Mouse (Mus musculus): ENCODE measurements at regions not wholly inside any gene's neighbourhood (a gene's known extent, or its start where the extent isn't known, plus 50 kb on each side); places are given as distances from the start of the nearest gene placed in this dataset.

GRCm38 (mm10) chr12:105898580-105899293, 111.3 kb upstream of the Vrk1 start:
- Histone ChIP-seq H3K4me3 (ENCODE audit: low read depth, low read length) (no peak overlapping the region), H3K27me3 (ENCODE audit: control insufficient read depth, insufficient read depth, low read length) (no peaks in the 10 kb centered on the region), H3K9me3 (ENCODE audit: control insufficient read depth, low read depth, low read length) (peaks cover 10% of the 10 kb centered on the region; the same call in 1 of the 2 replicates), H3K36me3 (ENCODE audit: control insufficient read depth, insufficient read depth, low read length) (no peaks in the 10 kb centered on the region), H3K27ac (ENCODE audit: low read length) (no peak overlapping the region), H3K4me2 (replicated peaks; ENCODE audit: low read depth, low read length) (no peak overlapping the region), H3K9ac (replicated peaks; ENCODE audit: low read depth, low read length) (no peak overlapping the region), H3K4me1 (ENCODE audit: control insufficient read depth, insufficient read depth, low read length) (no peaks in the 10 kb centered on the region)
- no peak for ATAC-seq (ENCODE audit: insufficient number of reproducible peaks, insufficient read depth, low FRiP score, low read depth)
- 93% methylated on average over 12 of the region's 12 CpGs for WGBS

GRCm38 (mm10) chr12:105899294-105899909, 110.6 kb upstream of the Vrk1 start:
- WGBS, result 66% methylated on average over 9 of the region's 9 CpGs
- no peak overlapping the region for H3K27ac ChIP-seq (ENCODE audit: low read length)
- no peaks in the 10 kb centered on the region for H3K27me3 ChIP-seq (ENCODE audit: control insufficient read depth, insufficient read depth, low read length)
- no peak overlapping the region for H3K4me3 ChIP-seq (ENCODE audit: low read depth, low read length)
- H3K4me1 ChIP-seq (ENCODE audit: control insufficient read depth, insufficient read depth, low read length), result no peaks in the 10 kb centered on the region
- H3K9me3 ChIP-seq (ENCODE audit: control insufficient read depth, low read depth, low read length), result peaks cover 10% of the 10 kb centered on the region; the same call in 1 of the 2 replicates
- no peak for ATAC-seq (ENCODE audit: insufficient number of reproducible peaks, insufficient read depth, low FRiP score, low read depth)
- no peak overlapping the region for H3K4me2 ChIP-seq (replicated peaks; ENCODE audit: low read depth, low read length)
- no peak overlapping the region for H3K9ac ChIP-seq (replicated peaks; ENCODE audit: low read depth, low read length)
- no peaks in the 10 kb centered on the region for H3K36me3 ChIP-seq (ENCODE audit: control insufficient read depth, insufficient read depth, low read length)

GRCm38 (mm10) chr12:105900479-105900878, 109.5 kb upstream of the Vrk1 start:
- Histone ChIP-seq H3K9me3 (ENCODE audit: control insufficient read depth, low read depth, low read length) (peaks cover 10% of the 10 kb centered on the region; the same call in 1 of the 2 replicates), H3K4me3 (ENCODE audit: low read depth, low read length) (no peak overlapping the region), H3K27me3 (ENCODE audit: control insufficient read depth, insufficient read depth, low read length) (no peaks in the 10 kb centered on the region), H3K4me2 (replicated peaks; ENCODE audit: low read depth, low read length) (no peak overlapping the region), H3K4me1 (ENCODE audit: control insufficient read depth, insufficient read depth, low read length) (no peaks in the 10 kb centered on the region), H3K9ac (replicated peaks; ENCODE audit: low read depth, low read length) (no peak overlapping the region), H3K36me3 (ENCODE audit: control insufficient read depth, insufficient read depth, low read length) (no peaks in the 10 kb centered on the region), H3K27ac (ENCODE audit: low read length) (no peak overlapping the region)
- 90% methylated on average over 6 of the region's 6 CpGs for WGBS
- no peak for ATAC-seq (ENCODE audit: insufficient number of reproducible peaks, insufficient read depth, low FRiP score, low read depth)

GRCm38 (mm10) chr12:105903072-105903471, 107.0 kb upstream of the Vrk1 start:
- ATAC-seq (ENCODE audit: insufficient number of reproducible peaks, insufficient read depth, low FRiP score, low read depth), result no peak
- WGBS, result 50% methylated on average over 8 of the region's 8 CpGs
- H3K27me3 ChIP-seq (ENCODE audit: control insufficient read depth, insufficient read depth, low read length), result no peaks in the 10 kb centered on the region

GRCm38 (mm10) chr12:105906584-105906983, 103.4 kb upstream of the Vrk1 start:
- no peaks in the 10 kb centered on the region for H3K4me1 ChIP-seq (ENCODE audit: control insufficient read depth, insufficient read depth, low read length)
- no peak overlapping the region for H3K27ac ChIP-seq (ENCODE audit: low read length)
- H3K27me3 ChIP-seq (ENCODE audit: control insufficient read depth, insufficient read depth, low read length), result no peaks in the 10 kb centered on the region
- H3K4me3 ChIP-seq (ENCODE audit: low read depth, low read length), result no peak overlapping the region
- no peaks in the 10 kb centered on the region for H3K36me3 ChIP-seq (ENCODE audit: control insufficient read depth, insufficient read depth, low read length)
- ATAC-seq (ENCODE audit: insufficient number of reproducible peaks, insufficient read depth, low FRiP score, low read depth), result no peak
- 23% methylated on average over 7 of the region's 7 CpGs for WGBS
- no peak overlapping the region for H3K4me2 ChIP-seq (replicated peaks; ENCODE audit: low read depth, low read length)
- no peaks in the 10 kb centered on the region for H3K9me3 ChIP-seq (ENCODE audit: control insufficient read depth, low read depth, low read length)
- H3K9ac ChIP-seq (replicated peaks; ENCODE audit: low read depth, low read length), result no peak overlapping the region

More at GRCm38 (mm10) chr12:105903072-105903471, 107.0 kb upstream of the Vrk1 start:
- Histone ChIP-seq H3K9me3 (ENCODE audit: control insufficient read depth, low read depth, low read length) (0 out of 2 replicates have a peak, but pooled peaks cover 1% of the 10 kb centered on the region), H3K27ac (ENCODE audit: low read length) (no peak overlapping the region), H3K4me1 (ENCODE audit: control insufficient read depth, insufficient read depth, low read length) (no peaks in the 10 kb centered on the region), H3K36me3 (ENCODE audit: control insufficient read depth, insufficient read depth, low read length) (no peaks in the 10 kb centered on the region), H3K4me2 (replicated peaks; ENCODE audit: low read depth, low read length) (no peak overlapping the region), H3K9ac (replicated peaks; ENCODE audit: low read depth, low read length) (no peak overlapping the region), H3K4me3 (ENCODE audit: low read depth, low read length) (no peak overlapping the region)

- H3K9me3 ChIP-seq (ENCODE audit: control insufficient read depth, low read depth, low read length), result no peaks in the 10 kb centered on the region
- no peak overlapping the region for H3K4me2 ChIP-seq (replicated peaks; ENCODE audit: low read depth, low read length)
- no peaks in the 10 kb centered on the region for H3K27me3 ChIP-seq (ENCODE audit: control insufficient read depth, insufficient read depth, low read length)
- H3K9ac ChIP-seq (replicated peaks; ENCODE audit: low read depth, low read length), result no peak overlapping the region
- H3K4me1 ChIP-seq (ENCODE audit: control insufficient read depth, insufficient read depth, low read length), result no peaks in the 10 kb centered on the region
- H3K27ac ChIP-seq (ENCODE audit: low read length), result no peak overlapping the region
- no peak overlapping the region for H3K4me3 ChIP-seq (ENCODE audit: low read depth, low read length)
- no peak for ATAC-seq (ENCODE audit: insufficient number of reproducible peaks, insufficient read depth, low FRiP score, low read depth)
- H3K36me3 ChIP-seq (ENCODE audit: control insufficient read depth, insufficient read depth, low read length), result no peaks in the 10 kb centered on the region
- WGBS, result 70% methylated on average over 13 of the region's 13 CpGs
These were observed 102.0 kb upstream of the Vrk1 start for GRCm38 (mm10) chr12:105907851-105908620.

GRCm38 (mm10) chr12:105911556-105911955, 98.5 kb upstream of the Vrk1 start:
- H3K36me3 ChIP-seq (ENCODE audit: control insufficient read depth, insufficient read depth, low read length), result no peaks in the 10 kb centered on the region
- H3K4me3 ChIP-seq (ENCODE audit: low read depth, low read length), result no peak overlapping the region
- ATAC-seq (ENCODE audit: insufficient number of reproducible peaks, insufficient read depth, low FRiP score, low read depth), result no peak
- H3K9me3 ChIP-seq (ENCODE audit: control insufficient read depth, low read depth, low read length), result no peaks in the 10 kb centered on the region
- H3K27ac ChIP-seq (ENCODE audit: low read length), result no peak overlapping the region
- no peak overlapping the region for H3K4me2 ChIP-seq (replicated peaks; ENCODE audit: low read depth, low read length)
- H3K4me1 ChIP-seq (ENCODE audit: control insufficient read depth, insufficient read depth, low read length), result no peaks in the 10 kb centered on the region
- H3K27me3 ChIP-seq (ENCODE audit: control insufficient read depth, insufficient read depth, low read length), result no peaks in the 10 kb centered on the region
- no peak overlapping the region for H3K9ac ChIP-seq (replicated peaks; ENCODE audit: low read depth, low read length)
- 56% methylated on average over 9 of the region's 9 CpGs for WGBS

GRCm38 (mm10) chr12:105917388-105917963, 92.6 kb upstream of the Vrk1 start:
- Histone ChIP-seq H3K27me3 (ENCODE audit: control insufficient read depth, insufficient read depth, low read length) (no peaks in the 10 kb centered on the region), H3K9me3 (ENCODE audit: control insufficient read depth, low read depth, low read length) (no peaks in the 10 kb centered on the region), H3K4me2 (replicated peaks; ENCODE audit: low read depth, low read length) (no peak overlapping the region), H3K4me3 (ENCODE audit: low read depth, low read length) (no peak overlapping the region), H3K36me3 (ENCODE audit: control insufficient read depth, insufficient read depth, low read length) (no peaks in the 10 kb centered on the region), H3K9ac (replicated peaks; ENCODE audit: low read depth, low read length) (no peak overlapping the region), H3K4me1 (ENCODE audit: control insufficient read depth, insufficient read depth, low read length) (no peaks in the 10 kb centered on the region), H3K27ac (ENCODE audit: low read length) (no peak overlapping the region)
- 86% methylated on average over 10 of the region's 10 CpGs for WGBS
- no peak for ATAC-seq (ENCODE audit: insufficient number of reproducible peaks, insufficient read depth, low FRiP score, low read depth)
